Mouse (Mus musculus) CH12.LX (cell line): ENCODE measurements around the gene Defb29.

Experiments used
- CTCF ChIP-seq, 2 experiments: IDR thresholded peaks in 1 of 2; conservative IDR thresholded peaks in 1 of 2; 2 replicates each; pipeline ENCODE4 v1.5.1; 2011 to 2012; ENCODE audit warnings: low read depth in 2 of 2, low read length in 2 of 2, improper control_type of control experiment in 1 of 2, inconsistent platforms in 1 of 2, mild to moderate bottlenecking in 1 of 2, moderate library complexity in 1 of 2
- POLR2A ChIP-seq: IDR thresholded peaks from 2 replicates; pipeline ENCODE4 v1.6.1; 2011; ENCODE audit warnings: low read depth, mild to moderate bottlenecking, improper control_type of control experiment, low read length
- SIN3A ChIP-seq: IDR thresholded peaks from 2 replicates; pipeline ENCODE4 v1.6.1; 2012; ENCODE audit warnings: low read length, improper control_type of control experiment, inconsistent platforms
- TBP ChIP-seq: conservative IDR thresholded peaks from 2 replicates; pipeline ENCODE4 v1.6.1; 2011; ENCODE audit warnings: low read depth, low read length, improper control_type of control experiment
- ZMIZ1 ChIP-seq: IDR thresholded peaks from 2 replicates; pipeline ENCODE4 v1.6.1; 2012; ENCODE audit warnings: low read depth, mild to moderate bottlenecking, inconsistent platforms, low read length, improper control_type of control experiment
- ZNF384 ChIP-seq: IDR thresholded peaks from 2 replicates; pipeline ENCODE4 v1.6.1; 2012; ENCODE audit warnings: low read depth, low read length, improper control_type of control experiment, inconsistent platforms

GRCm38 (mm10) chr2:152580107-152580506 lies 40.2 kb upstream of the Defb29 start, which contains the start of gene Defb19:
- TF ChIP-seq CTCF (conservative IDR thresholded peaks at IDR 0.05 in 1 of 2, IDR thresholded peaks at IDR 0.05 in 1 of 2; ENCODE audit: low read depth in 2 of 2, low read length in 2 of 2) (no peak), ZNF384 (no peak), POLR2A (no peak), ZMIZ1 (no peak), TBP (no peak), SIN3A (no peak)
